In the genomic region with DNA sequence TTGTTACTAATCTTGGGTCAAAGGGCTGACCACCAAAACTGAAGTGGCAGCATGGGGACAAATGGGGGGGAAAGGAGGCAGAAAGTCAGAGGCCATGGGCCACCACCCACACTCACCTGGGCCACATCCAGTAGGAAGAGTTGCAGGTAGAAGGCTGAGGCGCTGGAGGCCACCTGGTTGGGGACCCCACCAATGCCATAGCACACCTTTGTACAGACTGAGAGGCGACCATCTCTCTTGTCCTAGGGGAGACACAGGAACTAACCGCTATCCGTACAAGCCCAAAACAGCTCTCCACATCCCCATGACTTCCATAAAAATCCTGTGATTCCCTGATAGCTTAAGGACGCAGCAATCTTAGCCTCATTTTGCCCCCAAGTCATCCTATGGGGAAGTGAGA, we compare ENCODE assay signal across 19 mouse cellular contexts. TPM values are rescaled to one million over a fixed set of nuclear protein-coding genes. Genes with fewer than 3 reads are reported as not detected.
DNase-seq lines count a peak whose midpoint lies in the region; ATAC-seq and TF ChIP-seq lines count a peak whose summit lies in the region.
"Had no signal": no experiment of that assay in that cellular context is flagged by ENCODE, and none has a peak within 500 bp of the region (broad histone marks: within the 10 kb centered on the region; RNA-seq: fewer than 3 reads in every experiment).

No protein-coding gene starts in this region.

- H3K36me3 ChIP-seq in liver, embryonic 11.5 days (ENCODE audit: control insufficient read depth, insufficient read depth, low read length) = peaks cover 10% of the 10 kb centered on the region; the same call in 1 of the 2 replicates
- H3K36me3 ChIP-seq in liver, embryonic 12.5 days = peaks cover 59% of the 10 kb centered on the region
- H3K36me3 ChIP-seq in liver, embryonic 14.5 days (replicated peaks; ENCODE audit: control insufficient read depth, insufficient read depth, low read depth) = peaks cover 47% of the 10 kb centered on the region
- peaks cover 11% of the 10 kb centered on the region; the same call in 1 of the 2 replicates for H3K36me3 ChIP-seq in liver, postnatal 0 days (replicated peaks; ENCODE audit: insufficient read depth, low read length)
- H3K36me3 ChIP-seq in hindbrain, embryonic 10.5 days = no peaks in the 10 kb centered on the region
- H3K36me3 ChIP-seq in midbrain, embryonic 16.5 days (ENCODE audit: control insufficient read depth, insufficient read depth, low read length) = no peaks in the 10 kb centered on the region
- H3K36me3 ChIP-seq: forebrain, embryonic 12.5 days; forebrain, embryonic 15.5 days; hindbrain, embryonic 13.5 days had no signal

- no peaks in the 10 kb centered on the region for H3K27me3 ChIP-seq in liver, embryonic 11.5 days (replicated peaks; ENCODE audit: control insufficient read depth, insufficient read depth, low read length)
- no peaks in the 10 kb centered on the region for H3K27me3 ChIP-seq in liver, embryonic 12.5 days (replicated peaks)
- H3K27me3 ChIP-seq in liver, embryonic 14.5 days (ENCODE audit: control insufficient read depth, insufficient read depth, low read length) = no peaks in the 10 kb centered on the region
- H3K27me3 ChIP-seq in liver, postnatal 0 days (ENCODE audit: insufficient read depth, low read length) = no peaks in the 10 kb centered on the region
- H3K27me3 ChIP-seq in hindbrain, embryonic 10.5 days (ENCODE audit: insufficient read depth, poor library complexity, severe bottlenecking) = peaks cover 13% of the 10 kb centered on the region
- H3K27me3 ChIP-seq in midbrain, embryonic 16.5 days (ENCODE audit: control insufficient read depth, insufficient read depth, low read depth, low read length) = no peaks in the 10 kb centered on the region
- H3K27me3 ChIP-seq: forebrain, embryonic 15.5 days; Patski had no signal

- peaks cover 35% of the 10 kb centered on the region for H3K4me1 ChIP-seq in liver, embryonic 11.5 days (replicated peaks; ENCODE audit: control insufficient read depth, insufficient read depth, low read length)
- H3K4me1 ChIP-seq in liver, embryonic 12.5 days = peaks cover 76% of the 10 kb centered on the region
- H3K4me1 ChIP-seq in liver, embryonic 14.5 days (replicated peaks; ENCODE audit: control insufficient read depth in 2 of 2, insufficient read depth in 2 of 2, low read length in 1 of 2) = peaks cover 23 to 43% of the 10 kb centered on the region in 2 experiments
- peaks cover 18% of the 10 kb centered on the region for H3K4me1 ChIP-seq in liver, postnatal 0 days (ENCODE audit: insufficient read depth)
- H3K4me1 ChIP-seq in hindbrain, embryonic 10.5 days (replicated peaks) = peaks cover 23% of the 10 kb centered on the region
- no peaks in the 10 kb centered on the region for H3K4me1 ChIP-seq in midbrain, embryonic 16.5 days (ENCODE audit: control insufficient read depth, insufficient read depth, low read length)

- WGBS in liver, embryonic 11.5 days = 87% methylated on average over 5 of the region's 5 CpGs
- WGBS in liver, embryonic 12.5 days (ENCODE audit: insufficient replicate concordance) = 89% methylated on average over 5 of the region's 5 CpGs
- 87% methylated on average over 5 of the region's 5 CpGs for WGBS in liver, embryonic 14.5 days (ENCODE audit: insufficient replicate concordance)
- 90% methylated on average over 5 of the region's 5 CpGs for WGBS in liver, postnatal 0 days (ENCODE audit: insufficient replicate concordance)
- 89% methylated on average over 5 of the region's 5 CpGs for WGBS in hindbrain, embryonic 10.5 days
- 91% methylated on average over 5 of the region's 5 CpGs for WGBS in midbrain, embryonic 16.5 days

- H3K4me3 ChIP-seq in liver, embryonic 11.5 days (ENCODE audit: low read depth, low read length) = peak overlapping the region; percentile 57; the same call in 1 of the 2 replicates
- peak overlapping the region; percentile 74 for H3K4me3 ChIP-seq in liver, embryonic 12.5 days
- H3K4me3 ChIP-seq in liver, embryonic 14.5 days (ENCODE audit: insufficient read depth in 1 of 2, low read depth in 2 of 2, low read length in 2 of 2) = peak overlapping the region; percentile 4 to 92; a peak in 2 of 4 replicates
- H3K4me3 ChIP-seq in liver, postnatal 0 days (ENCODE audit: low read depth, low read length) = 0 out of 2 replicates have a peak overlapping the region, but pooled peaks have one; percentile 62
- H3K4me3 ChIP-seq in hindbrain, embryonic 10.5 days = no peak overlapping the region
- H3K4me3 ChIP-seq in midbrain, embryonic 16.5 days (ENCODE audit: low read depth, low read length) = no peak overlapping the region
- H3K4me3 ChIP-seq: forebrain, embryonic 12.5 days; forebrain, embryonic 15.5 days; hindbrain, embryonic 13.5 days had no signal

- no peak for TF ChIP-seq EP300 in liver, embryonic 14.5 days (IDR thresholded peaks at IDR 0.05; ENCODE audit: low read depth)
- no peak for TF ChIP-seq EP300 in liver, postnatal 0 days (IDR thresholded peaks at IDR 0.05; ENCODE audit: low read depth)

- ATAC-seq in liver, embryonic 11.5 days (replicated peaks; ENCODE audit: low FRiP score) = no peak
- no peak for ATAC-seq in liver, embryonic 12.5 days
- ATAC-seq in liver, embryonic 14.5 days (ENCODE audit: insufficient read depth) = no peak
- no peak for ATAC-seq in liver, postnatal 0 days
- no peak for ATAC-seq in midbrain, embryonic 16.5 days
- ATAC-seq: CD4-positive, CD25-positive, alpha-beta regulatory T cell, adult 4 months; forebrain, embryonic 15.5 days; hindbrain, embryonic 16.5 days had no signal

- no peaks in the 10 kb centered on the region for H3K9me3 ChIP-seq in liver, embryonic 11.5 days (ENCODE audit: control insufficient read depth, low read length)
- H3K9me3 ChIP-seq in liver, embryonic 12.5 days (replicated peaks) = no peaks in the 10 kb centered on the region
- no peaks in the 10 kb centered on the region for H3K9me3 ChIP-seq in liver, embryonic 14.5 days (ENCODE audit: control insufficient read depth, low read length)
- no peaks in the 10 kb centered on the region for H3K9me3 ChIP-seq in liver, postnatal 0 days (ENCODE audit: low read length)
- no peaks in the 10 kb centered on the region for H3K9me3 ChIP-seq in hindbrain, embryonic 10.5 days
- H3K9me3 ChIP-seq in midbrain, embryonic 16.5 days (replicated peaks; ENCODE audit: control insufficient read depth, low read length, poor library complexity, severe bottlenecking) = no peaks in the 10 kb centered on the region
- H3K9me3 ChIP-seq: forebrain, embryonic 12.5 days; forebrain, embryonic 15.5 days; hindbrain, embryonic 13.5 days had no signal

- TF ChIP-seq CTCF in liver, embryonic 14.5 days (IDR thresholded peaks at IDR 0.05; ENCODE audit: low read depth) = no peak
- TF ChIP-seq CTCF in liver, postnatal 0 days (IDR thresholded peaks at IDR 0.05; ENCODE audit: low read depth) = no peak

- no peak for DNase-seq in liver, embryonic 11.5 days (ENCODE audit: low spot score)
- DNase-seq in liver = no peak
- no peak for DNase-seq in liver, embryonic 14.5 days (ENCODE audit: low read depth in 3 of 3, low spot score in 3 of 3)
- no peak for DNase-seq in liver, postnatal 0 days
- DNase-seq in hindbrain, embryonic 10.5 days (ENCODE audit: low spot score) = no peak
- DNase-seq: adrenal gland, postnatal 10 days; adrenal gland, postnatal 36 days; cerebellum, adult 18-20 months; cerebellum, adult 9-10 months; cerebellum, postnatal 14 days; gastrocnemius, postnatal 25 days had no signal

- no peak overlapping the region for H3K9ac ChIP-seq in liver, embryonic 11.5 days (ENCODE audit: low read depth, low read length)
- peak overlapping the region; percentile 98 for H3K9ac ChIP-seq in liver, embryonic 12.5 days
- peak overlapping the region; percentile 100 for H3K9ac ChIP-seq in liver, embryonic 14.5 days (replicated peaks)
- H3K9ac ChIP-seq in liver, postnatal 0 days (replicated peaks) = no peak overlapping the region
- no peak overlapping the region for H3K9ac ChIP-seq in midbrain, embryonic 16.5 days (ENCODE audit: low read depth, low read length)
- H3K9ac ChIP-seq: forebrain, embryonic 12.5 days; forebrain, embryonic 15.5 days; hindbrain, embryonic 13.5 days had no signal

- H3K4me2 ChIP-seq in liver, embryonic 11.5 days = peak overlapping the region; percentile 83
- peak overlapping the region; percentile 72 for H3K4me2 ChIP-seq in liver, embryonic 12.5 days
- peak overlapping the region; percentile 96 for H3K4me2 ChIP-seq in liver, embryonic 14.5 days (ENCODE audit: low read depth)
- peak overlapping the region; percentile 75 for H3K4me2 ChIP-seq in liver, postnatal 0 days (ENCODE audit: low read depth, low read length)
- H3K4me2 ChIP-seq in midbrain, embryonic 16.5 days (ENCODE audit: low read length) = no peak overlapping the region
- H3K4me2 ChIP-seq: forebrain, embryonic 12.5 days; forebrain, embryonic 15.5 days; hindbrain, embryonic 13.5 days had no signal

- no peak overlapping the region for H3K27ac ChIP-seq in liver, embryonic 11.5 days (ENCODE audit: low read depth, low read length)
- H3K27ac ChIP-seq in liver, embryonic 12.5 days = peak overlapping the region; percentile 96
- peak overlapping the region; percentile 99; the same call in 1 of the 2 replicates for H3K27ac ChIP-seq in liver, embryonic 14.5 days
- no peak overlapping the region for H3K27ac ChIP-seq in liver, postnatal 0 days (ENCODE audit: low read depth)
- H3K27ac ChIP-seq in hindbrain, embryonic 10.5 days = no peak overlapping the region
- no peak overlapping the region for H3K27ac ChIP-seq in midbrain, embryonic 16.5 days (ENCODE audit: low read length)
- H3K27ac ChIP-seq: forebrain, embryonic 12.5 days; forebrain, embryonic 15.5 days; hindbrain, embryonic 13.5 days had no signal

RNA-seq across cellular contexts. Expression of a gene that starts 2.9 kb away (rescaled TPM):
- 117 and 122 TPM in 2 replicates for polyA plus RNA-seq in liver, embryonic 11.5 days (2014; fragmentation: Nextera tagmentation; extraction: Ambion mirVana)
- 94.8 TPM in 2 replicates for polyA plus RNA-seq in liver, embryonic 12.5 days (2016; fragmentation: Nextera tagmentation; extraction: Ambion mirVana)
- polyA plus RNA-seq in liver, embryonic 14.5 days (2012; rRNA removed) = 45.9 and 53.1 TPM in 2 replicates
- 54.6 and 62.6 TPM in 2 replicates for polyA plus RNA-seq in liver, embryonic 14.5 days (2014; fragmentation: Nextera tagmentation; extraction: Ambion mirVana)
- polyA plus RNA-seq in liver, postnatal 0 days (2015; fragmentation: Nextera tagmentation; extraction: Ambion mirVana) = 24.8 and 28.0 TPM in 2 replicates
- polyA plus RNA-seq in hindbrain, embryonic 10.5 days (2016; fragmentation: Nextera tagmentation; extraction: Ambion mirVana) = 4.1 and 4.7 TPM in 2 replicates
- 2.9 and 3.0 TPM in 2 replicates for polyA plus RNA-seq in midbrain, embryonic 16.5 days (2015; fragmentation: Nextera tagmentation; extraction: Ambion mirVana)

RNA-seq across cellular contexts. Expression of a gene that starts 28.2 kb away (rescaled TPM):
- 28.7 and 31.0 TPM in 2 replicates for polyA plus RNA-seq in liver, embryonic 11.5 days (2014; fragmentation: Nextera tagmentation; extraction: Ambion mirVana)
- 19.9 and 21.0 TPM in 2 replicates for polyA plus RNA-seq in liver, embryonic 12.5 days (2016; fragmentation: Nextera tagmentation; extraction: Ambion mirVana)
- polyA plus RNA-seq in liver, embryonic 14.5 days (2012; rRNA removed) = 7.7 and 9.1 TPM in 2 replicates
- polyA plus RNA-seq in liver, embryonic 14.5 days (2014; fragmentation: Nextera tagmentation; extraction: Ambion mirVana) = 11.3 and 11.6 TPM in 2 replicates
- 8.4 and 9.4 TPM in 2 replicates for polyA plus RNA-seq in liver, postnatal 0 days (2015; fragmentation: Nextera tagmentation; extraction: Ambion mirVana)
- 27.2 and 28.1 TPM in 2 replicates for polyA plus RNA-seq in hindbrain, embryonic 10.5 days (2016; fragmentation: Nextera tagmentation; extraction: Ambion mirVana)
- polyA plus RNA-seq in midbrain, embryonic 16.5 days (2015; fragmentation: Nextera tagmentation; extraction: Ambion mirVana) = 12.7 and 14.4 TPM in 2 replicates

RNA-seq across cellular contexts. Expression of a gene that starts 29.9 kb away (rescaled TPM):
- 4.5 and 5.8 TPM in 2 replicates for polyA plus RNA-seq in liver, embryonic 11.5 days (2014; fragmentation: Nextera tagmentation; extraction: Ambion mirVana)
- polyA plus RNA-seq in liver, embryonic 12.5 days (2016; fragmentation: Nextera tagmentation; extraction: Ambion mirVana) = 5.0 and 5.2 TPM in 2 replicates
- 2.5 and 2.9 TPM in 2 replicates for polyA plus RNA-seq in liver, embryonic 14.5 days (2012; rRNA removed)
- 2.2 and 2.6 TPM in 2 replicates for polyA plus RNA-seq in liver, embryonic 14.5 days (2014; fragmentation: Nextera tagmentation; extraction: Ambion mirVana)
- 3.1 and 4.6 TPM in 2 replicates for polyA plus RNA-seq in liver, postnatal 0 days (2015; fragmentation: Nextera tagmentation; extraction: Ambion mirVana)
- polyA plus RNA-seq in hindbrain, embryonic 10.5 days (2016; fragmentation: Nextera tagmentation; extraction: Ambion mirVana) = 8.4 and 14.4 TPM in 2 replicates
- 36.7 and 43.0 TPM in 2 replicates for polyA plus RNA-seq in midbrain, embryonic 16.5 days (2015; fragmentation: Nextera tagmentation; extraction: Ambion mirVana)
- polyA plus RNA-seq: CD4-positive, CD25-positive, alpha-beta regulatory T cell, adult 4 months had no signal

RNA-seq across cellular contexts. Expression of a gene that starts 36.2 kb away (rescaled TPM):
- 50.9 and 57.3 TPM in 2 replicates for polyA plus RNA-seq in liver, embryonic 11.5 days (2014; fragmentation: Nextera tagmentation; extraction: Ambion mirVana)
- 48.0 and 50.9 TPM in 2 replicates for polyA plus RNA-seq in liver, embryonic 12.5 days (2016; fragmentation: Nextera tagmentation; extraction: Ambion mirVana)
- polyA plus RNA-seq in liver, embryonic 14.5 days (2012; rRNA removed) = 3.9 and 7.4 TPM in 2 replicates
- polyA plus RNA-seq in liver, embryonic 14.5 days (2014; fragmentation: Nextera tagmentation; extraction: Ambion mirVana) = 23.0 and 26.4 TPM in 2 replicates
- 19.7 and 22.0 TPM in 2 replicates for polyA plus RNA-seq in liver, postnatal 0 days (2015; fragmentation: Nextera tagmentation; extraction: Ambion mirVana)
- 17.3 and 20.6 TPM in 2 replicates for polyA plus RNA-seq in hindbrain, embryonic 10.5 days (2016; fragmentation: Nextera tagmentation; extraction: Ambion mirVana)
- 38.7 and 40.9 TPM in 2 replicates for polyA plus RNA-seq in midbrain, embryonic 16.5 days (2015; fragmentation: Nextera tagmentation; extraction: Ambion mirVana)

RNA-seq across cellular contexts. Expression of a gene that starts 45.9 kb away (rescaled TPM):
- polyA plus RNA-seq in liver, embryonic 11.5 days (2014; fragmentation: Nextera tagmentation; extraction: Ambion mirVana) = 11.8 and 12.8 TPM in 2 replicates
- 12.8 and 15.2 TPM in 2 replicates for polyA plus RNA-seq in liver, embryonic 12.5 days (2016; fragmentation: Nextera tagmentation; extraction: Ambion mirVana)
- polyA plus RNA-seq in liver, embryonic 14.5 days (2012; rRNA removed) = 5.5 and 6.6 TPM in 2 replicates
- 7.0 and 8.1 TPM in 2 replicates for polyA plus RNA-seq in liver, embryonic 14.5 days (2014; fragmentation: Nextera tagmentation; extraction: Ambion mirVana)
- 4.1 and 4.7 TPM in 2 replicates for polyA plus RNA-seq in liver, postnatal 0 days (2015; fragmentation: Nextera tagmentation; extraction: Ambion mirVana)
- 10.9 and 12.8 TPM in 2 replicates for polyA plus RNA-seq in hindbrain, embryonic 10.5 days (2016; fragmentation: Nextera tagmentation; extraction: Ambion mirVana)
- polyA plus RNA-seq in midbrain, embryonic 16.5 days (2015; fragmentation: Nextera tagmentation; extraction: Ambion mirVana) = 8.0 and 9.7 TPM in 2 replicates

Comparison
In these comparisons a context has a peak if more than half of its experiments do, and no peak if none do; other contexts are left out.
1. H3K27ac ChIP-seq: peak in liver, embryonic 12.5 days (single experiment) and liver, embryonic 14.5 days (single experiment); none in liver, embryonic 11.5 days (single experiment), liver, postnatal 0 days (single experiment), hindbrain, embryonic 10.5 days (single experiment) and midbrain, embryonic 16.5 days (single experiment).
2. H3K9ac ChIP-seq: peak in liver, embryonic 12.5 days (single experiment) and liver, embryonic 14.5 days (single experiment); none in liver, embryonic 11.5 days (single experiment), liver, postnatal 0 days (single experiment) and midbrain, embryonic 16.5 days (single experiment).
3. H3K4me3 ChIP-seq: peak in liver, embryonic 11.5 days (single experiment), liver, embryonic 12.5 days (single experiment), liver, embryonic 14.5 days (2 of 2) and liver, postnatal 0 days (single experiment); none in hindbrain, embryonic 10.5 days (single experiment) and midbrain, embryonic 16.5 days (single experiment).